Mouse (Mus musculus) kidney, adult 2 months (tissue): ENCODE data around the gene Zfp821.

ENCODE experiments used
- CTCF ChIP-seq: fragments of 200-500 bp; conservative IDR thresholded peaks from 2 replicates; pipeline ENCODE4 v1.5.1; 2011; ENCODE audit warnings: low read depth, mild to moderate bottlenecking, control low read depth, low read length, moderate library complexity, mixed read lengths; ENCODE audit not compliant: insufficient read depth, insufficient read length
- POLR2A ChIP-seq: fragments of 200-500 bp; IDR thresholded peaks from one replicate; pipeline ENCODE4 v1.6.1; 2011; ENCODE audit warnings: low read depth, low read length, control low read depth

DNA sequence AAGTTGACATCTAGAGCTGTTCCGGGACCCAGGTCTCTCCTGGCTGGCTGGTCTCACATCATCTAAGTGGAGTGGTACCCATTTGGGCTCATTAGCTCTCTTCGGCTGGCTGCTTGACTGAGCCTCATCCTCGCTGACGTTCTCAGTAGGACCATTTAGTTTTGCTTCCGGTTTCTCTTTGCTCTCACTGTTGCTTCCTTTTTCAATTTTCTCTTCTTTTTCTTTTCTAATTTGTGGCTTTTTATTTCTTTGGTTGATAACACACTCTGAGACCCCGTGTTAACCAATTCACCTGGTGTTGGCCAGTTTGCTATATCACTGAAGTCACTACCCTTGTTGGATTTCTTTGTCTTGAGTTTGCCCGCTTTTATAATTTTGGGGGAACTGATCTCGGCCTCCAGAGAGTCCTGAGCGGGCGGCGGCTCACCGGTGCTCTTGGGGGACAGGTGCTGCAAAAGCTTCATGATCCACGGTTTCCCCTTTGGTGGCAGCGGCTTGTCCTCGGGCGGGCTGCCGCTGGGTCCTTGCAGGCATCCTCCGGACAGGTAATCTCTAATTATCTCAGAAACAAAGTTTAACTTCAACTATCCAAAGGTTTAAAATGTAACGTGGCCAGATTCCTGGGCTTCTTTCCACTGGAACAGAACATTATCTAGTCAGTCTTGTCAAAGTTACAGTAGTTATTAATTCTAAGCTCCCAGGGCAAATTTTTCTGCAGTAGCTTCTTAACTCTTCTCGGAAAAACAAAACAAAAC, 46.6 kb downstream of the Zfp821 start:
- TF ChIP-seq POLR2A (no peak), CTCF (no peak)
